Mouse (Mus musculus): ENCODE results near the gene Baiap2l1.

Baiap2l1 gene

DNA sequence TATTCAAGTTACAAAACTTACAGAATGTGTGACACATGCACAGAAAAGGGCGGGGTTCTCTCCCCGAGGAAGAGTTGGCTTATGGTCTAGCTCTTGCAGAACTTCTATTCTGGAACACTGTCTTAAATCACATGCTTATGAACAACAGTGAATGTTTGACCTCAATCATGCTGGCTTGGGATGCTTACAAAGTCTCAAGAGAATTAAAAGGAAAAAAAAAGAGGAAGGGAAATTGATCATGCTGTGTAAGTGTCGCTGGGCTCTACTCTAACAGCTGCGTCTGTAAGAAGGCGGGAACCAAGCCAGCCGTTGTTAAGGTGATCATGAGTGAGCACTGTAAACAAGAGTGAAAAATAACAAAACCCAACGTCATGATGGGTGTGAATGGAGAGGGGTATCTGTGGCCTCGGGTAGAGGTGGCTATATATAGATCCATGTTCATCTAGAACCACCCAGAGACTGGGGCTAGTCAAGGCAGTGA is 74.3 kb downstream of the Baiap2l1 start:
- no peak for DNase-seq (ENCODE audit: low spot score)

DNA sequence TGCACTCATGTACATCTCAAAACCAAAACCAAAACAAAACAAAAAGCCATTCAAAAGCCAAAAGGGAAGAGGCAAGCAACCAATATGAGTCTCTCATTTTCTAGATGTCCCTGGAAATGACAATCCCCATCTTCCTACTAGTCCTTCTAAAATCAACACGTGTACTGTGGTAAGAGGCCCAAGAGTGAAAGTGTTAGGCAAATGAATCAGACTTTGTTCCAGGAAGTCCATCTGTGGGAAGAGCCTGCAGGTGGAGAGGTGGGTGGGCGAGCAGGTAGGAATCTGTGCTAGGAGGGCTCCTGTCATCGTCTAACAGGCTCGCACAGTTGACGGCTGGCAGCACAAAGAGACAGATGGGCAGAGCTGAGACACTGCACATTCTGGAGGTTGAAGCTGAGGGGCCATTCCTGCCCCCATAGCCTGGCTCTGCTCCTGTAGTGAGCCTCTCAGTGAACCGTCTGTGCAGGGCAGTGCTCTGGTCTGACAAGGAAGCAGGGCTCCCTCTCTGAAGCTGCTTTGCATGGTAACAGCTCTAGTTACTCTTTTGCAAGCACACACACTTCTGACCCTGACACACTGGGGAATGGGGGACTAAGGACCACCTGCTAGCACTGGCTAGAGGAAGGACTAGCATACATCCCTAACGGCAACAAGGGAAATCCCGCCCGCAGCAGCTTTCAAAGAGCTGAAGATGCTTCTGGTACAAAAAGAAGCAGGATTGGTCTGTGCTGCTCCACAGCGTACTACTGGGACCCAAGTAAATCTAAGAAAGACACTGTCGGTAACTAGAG is 75.2 kb downstream of the Baiap2l1 start:
- DNase-seq (ENCODE audit: low spot score), result no peak

DNA sequence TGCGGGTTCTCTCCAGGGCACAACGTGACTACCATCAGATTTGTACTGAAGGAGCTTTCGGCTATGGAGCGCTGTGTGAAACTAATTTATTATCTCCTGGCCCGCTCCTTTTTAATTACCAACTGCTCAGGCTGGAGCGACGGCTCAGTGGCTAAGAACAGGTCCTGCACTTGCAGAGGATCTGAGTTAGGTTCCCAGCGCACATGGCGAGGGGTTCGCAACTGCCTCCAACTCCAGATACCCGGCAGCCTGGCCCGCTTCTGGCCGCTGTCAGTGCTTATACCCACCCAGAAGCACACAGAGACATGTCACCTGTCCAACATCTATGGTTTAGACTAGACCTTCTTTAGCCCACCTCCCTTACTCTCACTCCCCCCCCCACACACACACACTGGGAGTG is 78.0 kb downstream of the Baiap2l1 start:
- DNase-seq (ENCODE audit: low spot score), result no peak

DNA sequence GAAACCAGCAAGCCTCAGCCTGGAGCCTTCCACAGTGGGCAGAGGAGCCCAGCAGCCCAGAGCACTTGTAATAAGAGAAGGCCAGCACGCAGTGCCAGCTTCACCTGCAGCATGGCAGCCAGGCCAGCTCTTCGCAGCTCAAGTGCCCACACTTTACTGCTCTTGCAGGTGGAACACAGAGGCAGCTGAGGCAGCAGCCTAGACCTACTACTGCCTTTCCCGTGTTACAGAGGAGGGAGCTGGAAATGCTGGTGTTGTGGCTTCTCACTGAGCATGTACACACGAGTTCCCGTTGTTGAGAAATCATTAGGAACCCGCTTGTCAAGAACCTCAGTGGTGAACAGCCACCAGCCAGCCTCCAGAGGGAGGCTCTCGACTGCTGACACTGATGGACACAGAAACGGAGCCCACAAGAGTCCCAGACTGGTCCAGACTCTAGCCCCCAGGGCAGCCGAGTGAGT is 78.8 kb downstream of the Baiap2l1 start:
- no peak for DNase-seq (ENCODE audit: low spot score)

DNA sequence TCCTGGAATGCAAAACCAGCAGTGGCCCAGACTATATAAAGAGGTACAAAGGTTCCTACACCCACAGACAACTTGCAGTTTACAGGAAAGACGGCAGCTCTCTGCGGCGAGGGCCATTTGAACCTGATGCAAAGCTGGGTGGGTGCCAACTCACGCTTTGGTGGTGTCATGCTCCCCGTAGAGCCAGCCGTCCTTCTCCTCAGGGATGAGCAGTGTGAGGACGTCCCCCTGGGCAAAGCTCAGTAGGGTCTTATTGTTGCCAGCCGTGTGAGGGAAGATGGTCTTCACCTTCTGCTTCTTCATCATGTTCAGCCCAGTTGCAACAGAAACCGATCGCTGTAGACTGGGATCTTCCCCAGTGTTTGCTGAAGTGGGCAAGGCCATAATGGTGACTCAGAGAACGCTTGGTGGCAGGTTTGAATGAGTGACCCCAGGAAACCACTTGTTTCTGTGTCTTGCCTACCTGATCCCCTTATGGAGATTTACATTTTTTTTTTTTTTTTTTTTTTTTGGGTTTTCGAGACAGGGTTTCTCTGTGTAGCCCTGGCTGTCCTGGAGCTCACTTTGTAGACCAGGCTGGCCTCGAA is 79.4 kb downstream of the Baiap2l1 start:
- no peak for DNase-seq (ENCODE audit: low spot score)

DNA sequence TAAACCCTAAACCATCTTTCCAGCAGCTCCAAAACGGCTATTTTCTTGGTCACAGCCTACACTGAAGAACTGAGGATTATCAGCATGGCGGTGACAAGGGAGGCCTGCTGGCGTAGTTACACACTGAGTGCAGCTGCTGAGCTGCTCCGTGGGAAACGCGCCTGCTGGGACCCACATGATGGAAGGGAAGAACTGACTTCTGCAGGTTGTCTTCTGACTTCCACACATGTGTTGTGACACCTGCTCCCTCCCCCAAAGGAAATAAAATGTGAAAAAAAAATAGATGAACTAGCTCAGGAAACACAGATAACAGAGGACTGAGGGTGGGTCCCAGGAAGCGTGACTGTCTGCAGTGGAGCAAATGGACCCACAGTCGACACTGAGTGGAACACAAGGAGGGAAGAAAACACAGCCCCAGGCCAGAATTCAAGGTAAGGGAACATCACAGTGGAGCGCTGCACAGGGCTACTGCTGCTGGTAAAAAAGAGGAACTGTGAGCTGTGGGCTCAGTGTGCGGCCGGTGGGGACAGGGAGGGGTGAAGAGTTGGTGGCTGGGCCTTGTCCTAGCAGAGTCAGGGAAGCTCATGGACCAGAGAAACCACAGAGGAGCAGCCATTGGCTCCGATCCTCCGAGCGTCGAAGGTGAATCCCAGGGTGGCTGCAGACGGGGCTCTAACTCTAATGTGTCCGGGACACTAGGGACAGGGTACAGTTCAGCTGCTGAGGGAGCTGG is 80.8 kb downstream of the Baiap2l1 start:
- DNase-seq (ENCODE audit: low spot score), result no peak

DNA sequence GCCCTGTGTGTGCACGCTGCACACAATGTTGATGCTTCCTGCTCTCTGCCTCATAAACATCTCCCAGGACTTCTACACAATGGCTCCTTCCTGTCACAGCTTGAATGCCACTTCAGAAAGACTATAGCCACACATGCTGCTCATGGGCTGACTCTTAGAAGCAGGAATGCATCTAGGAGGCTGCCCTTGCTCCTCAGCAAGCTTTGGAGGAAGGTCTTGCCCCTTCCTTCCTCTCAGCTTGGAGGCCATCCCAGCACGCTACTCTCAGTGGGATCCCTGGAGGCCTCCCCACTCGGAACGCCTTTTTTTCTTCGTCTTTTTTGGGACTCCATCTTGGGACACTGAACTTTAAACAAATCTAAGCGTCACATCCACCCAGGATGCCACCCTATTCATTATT is 83.0 kb downstream of the Baiap2l1 start:
- DNase-seq (ENCODE audit: low spot score), result no peak

DNA sequence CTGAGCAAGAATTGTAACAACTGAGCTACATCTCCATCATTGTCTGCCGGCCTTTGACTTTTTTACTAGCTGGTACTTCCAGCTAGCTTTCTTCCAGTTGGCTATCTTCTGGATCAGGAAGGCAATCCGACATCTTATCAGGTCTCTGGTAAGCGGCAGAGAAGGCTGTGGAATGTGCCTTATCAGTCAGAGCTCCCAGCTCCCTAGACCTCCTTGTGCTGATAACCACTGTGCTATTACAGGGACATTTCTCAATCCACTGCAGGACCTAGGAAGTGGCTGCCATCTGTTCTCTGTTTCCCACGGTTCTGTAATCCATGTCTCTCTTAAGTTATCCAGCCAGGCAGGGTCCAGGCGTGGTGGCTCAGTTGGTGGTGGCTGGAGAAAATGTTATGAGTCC is 86.1 kb downstream of the Baiap2l1 start:
- no peak for DNase-seq (ENCODE audit: low spot score)

DNA sequence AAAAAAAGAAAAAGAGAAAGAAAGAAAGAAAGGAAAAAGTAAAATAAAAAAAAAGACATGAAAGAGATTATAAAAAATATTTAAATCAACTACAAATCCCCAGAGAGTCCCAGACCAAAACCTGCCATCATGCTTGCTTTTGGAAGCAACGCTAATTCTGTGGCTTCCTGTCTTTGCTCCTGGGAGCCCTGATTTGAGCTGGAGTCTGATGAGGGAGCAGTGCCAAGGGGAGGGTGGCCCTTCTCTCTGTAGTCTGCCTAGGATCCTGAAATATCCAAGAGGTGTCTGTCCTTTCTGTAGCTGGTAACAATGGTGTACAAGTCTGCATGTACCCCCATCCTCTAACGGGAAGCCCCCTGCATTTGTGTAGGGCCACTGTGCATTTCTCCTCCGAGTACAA is 86.8 kb downstream of the Baiap2l1 start:
- no peak for DNase-seq (ENCODE audit: low spot score)

DNA sequence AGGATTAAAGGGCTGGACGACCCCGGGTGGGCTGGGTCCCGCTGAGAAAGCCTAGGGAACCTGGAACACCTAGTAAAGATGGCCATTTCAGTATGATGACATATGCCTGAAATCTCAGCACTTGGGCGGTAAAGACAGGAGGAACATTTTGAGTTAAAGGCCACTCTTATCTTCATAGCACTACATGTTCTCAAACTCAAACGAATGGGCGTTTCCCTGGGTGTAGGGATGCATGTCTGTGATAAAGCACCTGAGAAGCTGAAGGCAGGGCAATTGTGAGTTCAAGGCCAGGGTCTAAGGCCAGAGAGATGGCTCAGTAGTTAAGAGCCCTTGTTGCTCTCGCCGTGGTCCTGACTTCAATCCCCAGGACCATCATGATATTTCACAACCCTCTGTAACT is 87.5 kb downstream of the Baiap2l1 start:
- DNase-seq (ENCODE audit: low spot score), result no peak

DNA sequence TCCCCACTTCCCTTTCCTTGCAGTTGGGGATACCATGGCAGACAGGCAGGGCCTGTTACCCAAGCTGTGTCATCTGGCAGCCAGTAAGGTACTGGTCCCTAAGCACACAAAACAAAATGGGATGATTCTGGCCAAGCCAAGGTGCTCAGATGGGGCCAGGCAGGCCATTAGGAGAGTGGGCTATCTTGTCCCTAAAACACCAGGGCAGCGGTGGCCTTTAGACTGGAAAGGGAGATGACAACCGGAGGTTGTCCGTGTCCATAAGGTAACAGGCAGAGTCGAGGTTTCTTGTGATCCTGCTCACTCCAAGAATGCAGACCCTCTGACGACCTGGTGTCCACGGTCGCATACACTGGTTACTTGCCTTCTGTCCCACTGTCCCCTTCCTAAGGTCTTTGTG is 88.0 kb downstream of the Baiap2l1 start:
- DNase-seq (ENCODE audit: low spot score), result no peak

DNA sequence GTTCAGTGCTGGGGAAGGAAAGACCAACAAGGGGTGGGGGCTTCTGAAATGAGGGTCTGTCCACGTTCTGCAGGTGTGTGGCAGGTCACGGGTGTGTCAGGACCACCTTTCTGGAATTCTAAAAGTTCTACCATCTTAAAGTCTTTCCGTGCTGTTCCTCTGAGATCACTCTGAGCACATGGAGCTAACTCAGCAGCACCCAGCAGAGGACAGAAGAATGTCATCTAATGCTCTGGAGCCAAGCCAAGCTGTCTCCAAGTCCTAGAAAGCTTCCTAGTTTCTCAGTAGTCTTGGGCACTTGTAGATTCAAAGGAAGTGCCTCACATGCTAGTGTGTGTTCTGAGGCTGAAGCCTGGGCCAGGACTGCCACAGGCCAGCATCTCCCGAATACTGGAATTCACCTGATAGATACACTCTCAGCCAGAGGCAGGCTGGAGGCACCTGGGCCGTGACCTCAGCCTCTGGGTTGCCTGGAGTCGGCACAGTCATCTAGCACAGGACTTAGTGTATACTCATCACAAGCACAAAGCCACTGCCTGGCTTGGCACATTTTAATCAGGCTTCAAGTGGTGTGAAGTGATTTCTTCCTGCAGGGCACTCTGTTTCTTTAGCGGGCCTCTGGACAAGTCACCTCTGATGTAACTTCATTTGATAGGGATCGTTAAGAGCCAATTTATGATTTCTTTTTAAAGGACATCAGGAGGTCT is 90.2 kb downstream of the Baiap2l1 start:
- DNase-seq (ENCODE audit: low spot score), result no peak

DNA sequence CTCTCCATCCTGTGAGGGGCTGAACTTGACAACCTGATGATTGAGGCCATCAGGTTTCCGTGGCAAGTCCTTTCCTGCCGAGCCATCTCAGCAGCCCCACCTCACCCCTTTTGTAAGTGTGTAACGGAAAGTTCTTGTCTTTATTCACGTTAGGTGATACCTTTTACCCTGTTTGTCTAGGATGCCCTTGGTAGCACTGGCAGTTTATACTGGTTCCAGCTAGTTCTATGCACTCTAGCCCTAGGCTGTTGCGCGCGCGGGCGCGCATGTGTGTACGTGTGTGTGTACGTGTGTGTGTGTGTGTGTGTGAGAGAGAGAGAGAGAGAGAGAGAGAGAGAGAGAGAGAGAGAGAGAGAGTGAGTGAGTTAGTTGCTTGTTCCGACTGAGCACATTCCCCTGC is 94.4 kb downstream of the Baiap2l1 start:
- DNase-seq (ENCODE audit: low spot score), result no peak

DNA sequence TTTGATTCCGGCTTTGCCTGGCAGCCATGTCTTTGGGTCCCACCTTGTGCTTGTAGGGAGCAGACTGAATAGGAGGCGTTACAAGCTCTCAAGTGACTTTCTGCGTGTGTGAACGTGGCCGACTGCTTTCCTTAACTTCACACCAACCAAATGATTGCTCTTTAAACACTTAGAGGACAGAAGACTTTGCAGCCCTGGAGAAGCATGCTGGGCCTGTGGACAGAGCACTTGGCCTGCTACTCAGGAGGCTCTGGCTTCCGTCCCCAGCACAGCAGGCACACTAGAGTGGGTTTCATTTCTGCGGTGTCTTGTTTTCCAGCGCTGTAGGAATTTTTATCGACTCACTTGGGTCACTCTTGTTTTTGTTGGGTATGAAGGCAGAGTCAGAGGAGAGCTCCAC is 94.8 kb downstream of the Baiap2l1 start:
- DNase-seq (ENCODE audit: low spot score), result no peak

DNA sequence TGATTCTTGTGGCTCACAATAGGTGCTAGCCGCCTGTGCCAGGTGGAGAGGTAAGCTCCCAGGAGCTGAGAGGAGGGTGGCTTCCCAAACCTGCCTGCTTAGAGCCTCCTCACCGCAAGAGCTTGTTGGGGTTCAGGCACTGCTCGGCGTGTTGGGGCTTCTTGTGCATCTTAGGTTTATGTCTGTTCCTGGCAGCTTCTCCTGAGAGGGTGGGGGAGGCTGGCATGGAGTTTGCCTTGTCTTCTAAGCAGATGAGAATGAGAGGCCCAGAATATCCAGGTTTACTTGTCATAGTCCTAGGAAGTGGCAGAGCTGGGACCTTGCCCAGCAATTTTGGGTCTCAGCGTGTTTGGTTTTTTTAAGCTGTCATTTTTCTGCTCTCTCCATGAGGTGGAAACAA is 96.1 kb downstream of the Baiap2l1 start:
- no peak for DNase-seq (ENCODE audit: low spot score)

DNA sequence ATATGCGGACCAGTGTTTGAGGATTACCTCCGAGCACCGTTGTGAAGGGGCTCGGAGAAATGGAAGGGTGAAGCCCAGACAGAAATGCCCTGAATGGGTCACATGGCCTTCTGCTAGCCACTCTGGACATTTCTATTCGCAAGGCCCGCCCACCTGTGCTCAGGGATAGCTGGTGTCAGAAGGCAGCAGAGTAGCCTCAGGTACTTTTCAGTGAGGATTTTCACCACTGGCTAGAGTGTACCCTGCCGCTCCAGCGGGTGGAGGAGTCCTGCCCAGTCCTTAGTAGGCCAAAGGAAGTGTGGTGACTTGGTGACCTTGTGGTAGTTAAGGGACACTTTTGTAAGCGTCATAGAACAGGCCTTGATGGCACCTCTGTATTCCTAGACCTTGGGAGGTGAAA is 96.6 kb downstream of the Baiap2l1 start:
- no peak for DNase-seq (ENCODE audit: low spot score)

DNA sequence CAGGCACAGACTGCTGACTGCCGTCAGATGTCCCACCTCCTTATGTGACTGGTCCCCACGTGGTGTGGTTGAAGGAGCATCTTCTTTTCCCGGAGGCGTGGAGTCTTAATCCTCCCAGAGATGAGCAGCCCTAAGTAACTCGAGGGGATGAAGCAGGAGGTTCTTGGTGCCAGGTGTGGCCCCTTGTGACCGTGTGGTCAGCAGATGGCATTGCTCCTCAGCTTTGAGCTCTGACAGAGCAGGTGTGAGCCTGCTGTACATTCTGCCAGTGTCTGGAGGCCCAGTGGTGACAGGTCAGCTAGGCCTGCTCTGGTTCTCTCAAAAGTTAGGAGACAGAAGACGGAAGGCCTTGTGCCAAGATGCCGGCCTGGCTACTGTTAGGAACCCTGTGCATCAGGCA is 97.4 kb downstream of the Baiap2l1 start:
- DNase-seq (ENCODE audit: low spot score), result no peak

DNA sequence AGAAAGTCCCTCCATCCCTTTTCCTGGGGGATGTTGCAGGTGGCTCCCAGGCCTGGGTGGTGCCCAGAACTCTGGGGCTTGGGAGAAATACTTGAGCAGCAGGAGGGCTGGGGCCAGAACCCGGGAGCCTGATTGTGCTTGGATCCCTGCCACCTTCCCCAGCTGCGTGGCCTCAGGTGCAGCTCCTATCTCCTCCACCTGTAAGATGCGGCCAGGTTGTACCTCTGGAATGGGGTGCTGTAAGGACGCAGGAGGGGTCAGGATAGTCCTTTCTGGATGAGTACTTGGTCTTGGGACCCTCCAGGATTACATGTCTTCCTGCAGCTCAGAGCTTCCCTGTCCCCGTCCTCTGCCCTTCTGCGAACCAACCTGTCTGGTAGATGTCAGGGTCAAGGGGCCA is 98.7 kb downstream of the Baiap2l1 start:
- no peak for DNase-seq (ENCODE audit: low spot score)

DNA sequence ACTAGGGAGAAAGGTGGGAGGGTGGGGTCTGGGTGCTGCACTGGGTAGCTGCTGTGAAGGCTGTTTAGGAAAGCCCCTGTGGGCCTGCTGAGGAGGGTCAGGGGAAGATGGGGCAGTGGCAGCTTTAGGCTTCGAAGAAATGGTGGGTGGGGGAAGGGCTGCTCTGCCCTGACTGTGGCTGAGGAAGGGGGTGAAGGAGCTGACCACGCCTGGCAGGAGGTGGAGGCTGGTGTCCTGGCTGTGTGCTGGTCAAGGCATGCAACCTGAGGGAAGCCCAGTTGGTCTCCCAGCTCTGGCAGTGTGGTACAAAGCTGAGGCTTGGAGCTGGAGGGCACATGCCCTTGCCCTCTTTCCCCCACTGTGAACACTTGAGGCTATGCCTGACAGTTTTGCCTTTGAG is 99.2 kb downstream of the Baiap2l1 start:
- DNase-seq (ENCODE audit: low spot score), result no peak

DNA sequence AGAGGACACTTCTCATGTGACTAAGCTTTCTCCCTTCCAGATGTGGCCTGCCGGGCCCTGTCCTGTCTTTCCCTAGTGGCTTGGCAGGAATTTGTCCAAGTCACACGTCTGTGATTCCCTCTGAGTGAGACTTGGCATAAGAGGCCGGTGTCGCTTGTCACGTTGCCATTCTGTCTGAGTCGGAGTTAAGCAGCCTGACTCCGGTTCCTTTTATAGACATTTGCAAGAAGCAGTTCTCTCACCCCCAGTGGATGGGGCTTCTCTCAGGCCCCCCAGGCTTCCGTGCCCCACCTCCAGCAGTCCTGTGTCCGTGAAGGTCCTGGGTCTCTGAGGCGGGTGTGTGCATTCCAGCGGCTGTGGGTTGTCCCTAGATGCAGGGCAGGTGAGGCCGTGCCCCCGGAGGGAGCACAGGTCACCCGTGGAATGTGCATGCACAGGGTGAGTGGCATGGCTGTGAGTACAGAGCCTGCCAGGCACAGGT is 99.7 kb downstream of the Baiap2l1 start:
- no peak for DNase-seq (ENCODE audit: low spot score)

DNA sequence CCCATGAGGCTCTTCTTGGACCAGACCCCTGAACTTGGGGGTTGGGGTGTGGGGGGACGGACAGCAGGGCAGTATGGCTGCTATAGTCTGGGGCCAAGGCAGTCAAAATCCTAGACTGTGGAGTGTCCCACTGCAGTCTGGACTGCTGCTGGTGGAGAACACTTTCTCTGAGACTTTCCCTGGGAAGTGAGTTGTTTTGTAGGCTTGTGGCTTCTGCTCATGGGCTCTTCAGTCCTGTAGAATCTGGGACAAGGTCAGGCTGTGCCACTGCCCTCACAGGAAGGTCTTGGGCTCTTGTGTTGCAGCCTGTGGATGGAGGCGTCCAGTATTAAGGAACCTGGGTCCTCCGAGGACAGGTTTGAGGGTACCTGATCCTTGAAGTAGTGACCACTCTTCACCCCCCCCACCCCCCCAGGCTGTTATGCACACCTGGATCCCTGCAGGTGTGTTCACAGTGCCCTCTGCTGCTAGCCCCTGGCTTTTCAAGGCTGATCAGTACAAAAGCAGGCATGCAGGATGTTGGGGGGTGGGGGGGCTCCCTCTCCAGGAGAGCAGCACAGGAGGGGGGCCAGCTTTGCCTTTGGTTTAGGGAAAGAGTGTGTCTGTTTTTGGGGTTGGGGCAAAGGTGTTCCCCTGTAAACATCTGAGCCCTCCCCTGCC is 100.3 kb downstream of the Baiap2l1 start:
- DNase-seq (ENCODE audit: low spot score), result no peak

DNA sequence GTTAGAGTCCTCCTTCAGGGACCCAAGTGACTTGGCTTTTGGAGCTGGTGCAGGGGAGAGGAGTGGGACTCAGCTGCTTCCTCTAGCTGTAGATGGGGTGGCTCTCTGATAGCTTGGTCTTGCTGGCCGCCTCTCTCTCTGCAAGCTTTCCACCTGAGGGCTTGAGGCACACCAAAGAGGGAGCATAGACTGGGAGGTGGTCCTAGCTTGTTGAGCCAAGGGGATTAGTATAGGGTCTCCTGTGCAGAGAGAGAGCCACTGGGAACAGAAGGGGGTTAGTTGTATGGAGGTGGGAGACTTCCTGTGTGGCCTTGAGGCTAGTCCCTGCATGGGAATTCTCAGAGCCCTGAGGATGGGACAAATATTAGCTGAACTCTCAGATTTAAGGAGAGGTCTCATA is 101.0 kb downstream of the Baiap2l1 start:
- no peak for DNase-seq (ENCODE audit: low spot score)

Data from embryo, embryonic 10 days (tissue).